Mouse (Mus musculus) megakaryocyte, embryonic 14.5 days (primary cell): ENCODE measurements around the gene Dnajc16. TPM values are rescaled to one million over a fixed set of nuclear protein-coding genes. Genes with fewer than 3 reads are reported as not detected.

Source experiments
- H3K27me3 ChIP-seq: replicated peaks from 2 replicates; pipeline ENCODE3; 2012; ENCODE audit warnings: inconsistent platforms
- H3K36me3 ChIP-seq: replicated peaks from 2 replicates; pipeline ENCODE3; 2012; ENCODE audit warnings: low read length, inconsistent platforms, mixed read lengths
- H3K4me1 ChIP-seq: 2 replicates; pipeline ENCODE4 v1.6.1; 2012; ENCODE audit warnings: inconsistent platforms
- H3K4me3 ChIP-seq: replicated peaks from 2 replicates; pipeline ENCODE3; 2012; ENCODE audit warnings: moderate library complexity, mild to moderate bottlenecking, inconsistent platforms
- H3K9me3 ChIP-seq: 2 replicates; pipeline ENCODE4 v1.6.1; 2012; ENCODE audit warnings: inconsistent platforms
- FLI1 ChIP-seq: IDR thresholded peaks from 2 replicates; pipeline ENCODE4 v1.6.1; 2012; ENCODE audit warnings: low read length, inconsistent platforms, mixed read lengths
- GATA1 ChIP-seq: IDR thresholded peaks from 3 replicates; pipeline ENCODE4 v1.6.1; 2012; ENCODE audit warnings: mixed read lengths, low read length, inconsistent platforms, borderline replicate concordance
- polyA plus RNA-seq: library from polyadenylated mRNA; stranded (reverse); fragments of >175 nt; gene quantifications from 2 replicates; pipeline ENCODE4 v1.2.3, GENCODE M21; 2012; ENCODE audit warnings: low replicate concordance; ENCODE audit not compliant: insufficient read depth

The Dnajc16 gene
- polyA plus RNA-seq, 1 experiment, result 1.8 TPM

DNA sequence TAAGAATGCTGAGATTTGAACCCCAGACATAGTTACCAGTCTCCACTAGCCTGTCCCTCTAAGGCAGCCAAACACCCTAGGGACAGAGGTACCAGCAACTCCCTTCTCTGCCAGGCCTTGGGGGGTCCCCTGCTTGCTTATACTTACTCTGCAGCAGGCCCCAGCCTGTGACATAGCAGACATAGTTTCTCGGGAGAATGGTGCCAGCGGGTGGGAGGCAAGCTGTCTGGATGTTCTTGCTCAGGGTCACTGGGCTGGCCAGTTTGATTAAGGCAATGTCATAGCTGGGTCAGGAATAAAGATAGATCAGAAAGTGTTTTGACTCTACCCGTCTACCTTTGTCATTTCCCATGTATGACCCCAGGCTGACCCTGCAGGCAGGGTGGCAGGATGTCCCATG, 30.4 kb upstream of the Dnajc16 start:
- peaks cover 9% of the 10 kb centered on the region; the same call in 1 of the 2 replicates for H3K4me1 ChIP-seq
- peaks cover 23% of the 10 kb centered on the region for H3K27me3 ChIP-seq
- no peak for TF ChIP-seq GATA1
- TF ChIP-seq FLI1, result no peak
- H3K4me3 ChIP-seq, result no peak overlapping the region
- no peaks in the 10 kb centered on the region for H3K36me3 ChIP-seq
- no peaks in the 10 kb centered on the region for H3K9me3 ChIP-seq

DNA sequence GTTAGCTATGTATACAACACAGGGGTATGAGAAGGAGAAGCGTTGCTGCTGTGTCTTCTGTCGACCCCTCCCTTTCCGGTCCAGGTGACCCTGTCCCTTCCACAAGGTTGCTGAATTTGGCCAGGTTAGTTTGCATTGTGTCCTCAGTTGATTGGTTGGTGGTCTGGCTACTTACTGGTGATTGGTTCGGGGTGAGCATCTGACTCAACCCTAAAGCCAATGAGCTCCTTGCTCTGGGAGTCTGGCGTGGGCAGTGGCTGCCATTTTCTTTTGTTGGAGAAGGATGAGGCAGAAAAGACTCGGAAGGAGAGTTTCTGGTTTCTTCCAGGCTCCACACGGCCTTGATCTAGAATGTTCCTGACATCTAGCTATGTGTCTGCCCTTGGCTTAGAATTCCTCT, 28.6 kb upstream of the Dnajc16 start:
- peaks cover 16% of the 10 kb centered on the region for H3K36me3 ChIP-seq
- H3K4me1 ChIP-seq, result peaks cover 9% of the 10 kb centered on the region; the same call in 1 of the 2 replicates
- no peak overlapping the region for H3K4me3 ChIP-seq
- peaks cover 18% of the 10 kb centered on the region for H3K27me3 ChIP-seq
- no peaks in the 10 kb centered on the region for H3K9me3 ChIP-seq
- TF ChIP-seq FLI1 (no peak), GATA1 (no peak)

DNA sequence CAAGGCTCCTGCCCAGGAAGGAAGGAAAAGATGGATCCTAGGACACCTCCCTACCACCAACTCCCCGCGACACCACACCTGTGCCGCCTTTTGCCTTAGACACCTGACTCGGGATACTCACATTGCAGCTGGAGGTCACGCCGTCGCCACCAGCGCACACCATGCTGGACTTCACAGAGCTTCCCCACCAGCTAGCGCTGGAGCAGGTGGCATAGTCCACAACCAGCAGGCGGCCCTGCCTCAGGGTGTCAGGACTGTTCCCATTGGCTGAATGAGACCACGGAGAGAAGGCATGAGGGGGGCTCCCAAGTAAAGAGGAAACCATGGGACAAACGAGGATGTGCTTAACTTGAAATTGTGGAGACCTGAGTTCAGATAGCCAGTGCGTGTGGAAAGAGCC, 28.1 kb upstream of the Dnajc16 start:
- Histone ChIP-seq H3K9me3 (no peaks in the 10 kb centered on the region), H3K4me3 (no peak overlapping the region), H3K36me3 (peaks cover 21% of the 10 kb centered on the region), H3K27me3 (peaks cover 18% of the 10 kb centered on the region), H3K4me1 (peaks cover 9% of the 10 kb centered on the region; the same call in 1 of the 2 replicates)
- TF ChIP-seq FLI1 (no peak), GATA1 (no peak)

DNA sequence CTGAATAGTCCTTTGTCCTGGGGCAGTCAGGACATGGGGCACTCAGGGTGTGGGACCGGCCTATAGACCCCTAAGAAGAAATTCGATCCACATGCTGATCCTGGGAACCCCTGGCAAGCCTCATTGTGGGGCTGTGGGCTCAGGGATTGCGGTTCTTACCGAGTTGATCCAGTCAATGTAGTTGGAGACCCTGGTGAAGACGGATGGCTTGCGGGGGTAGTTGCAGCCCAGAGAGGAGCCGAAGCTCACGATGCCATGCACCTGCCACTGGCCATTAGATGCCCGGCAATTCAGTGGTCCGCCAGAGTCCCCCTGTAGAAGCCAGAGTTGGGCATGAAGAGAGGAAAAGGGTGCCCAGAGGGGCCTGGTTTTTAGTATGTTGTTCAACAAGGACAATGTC, 27.0 kb upstream of the Dnajc16 start:
- Histone ChIP-seq H3K27me3 (peaks cover 18% of the 10 kb centered on the region), H3K9me3 (no peaks in the 10 kb centered on the region), H3K4me3 (no peak overlapping the region), H3K4me1 (peaks cover 4% of the 10 kb centered on the region; the same call in 1 of the 2 replicates), H3K36me3 (peaks cover 32% of the 10 kb centered on the region)
- TF ChIP-seq FLI1 (no peak), GATA1 (no peak)

DNA sequence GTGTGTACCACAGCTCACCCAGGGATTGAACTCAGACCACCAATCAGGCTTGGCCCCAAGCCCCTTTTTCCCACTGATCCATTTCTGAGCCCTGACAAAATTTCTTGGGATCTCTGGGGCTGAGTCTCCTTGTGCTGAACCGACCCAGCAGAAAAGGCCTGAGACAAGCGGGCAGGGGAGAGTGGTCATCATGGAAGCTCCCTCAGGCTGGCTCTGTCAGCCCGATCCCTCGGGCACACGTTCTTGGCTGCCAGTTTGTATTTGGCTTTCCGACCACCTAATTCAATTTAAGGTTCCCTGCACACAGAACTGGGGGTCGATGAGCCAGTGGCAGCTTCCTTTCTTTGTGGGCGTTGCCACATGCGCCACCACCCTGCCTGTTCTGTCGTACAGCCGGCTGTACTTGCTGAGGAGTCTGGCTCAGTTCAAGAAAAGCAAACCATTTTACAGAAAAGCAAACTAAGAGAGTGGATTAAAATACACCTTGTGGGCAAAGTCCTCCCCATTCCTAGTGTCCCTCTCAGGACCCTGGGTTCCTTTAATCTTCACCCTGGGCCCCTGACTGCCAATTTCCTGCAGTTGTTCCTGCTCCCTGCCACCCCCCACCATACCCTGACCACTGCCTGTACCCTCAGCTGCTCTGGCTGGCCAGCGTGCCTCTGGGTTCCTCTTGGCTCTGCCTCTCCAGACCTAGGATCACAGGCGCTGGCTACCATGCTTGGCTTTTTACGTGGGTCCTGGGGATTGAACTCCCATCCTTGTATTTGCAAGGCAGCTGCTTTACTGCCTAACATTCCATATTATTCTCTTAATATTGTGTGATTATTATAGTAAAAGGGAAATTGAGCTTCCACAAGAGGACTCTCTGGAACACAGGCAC, 26.3 kb upstream of the Dnajc16 start:
- Histone ChIP-seq H3K4me3 (no peak overlapping the region), H3K36me3 (peaks cover 39% of the 10 kb centered on the region), H3K27me3 (peaks cover 18% of the 10 kb centered on the region)

DNA sequence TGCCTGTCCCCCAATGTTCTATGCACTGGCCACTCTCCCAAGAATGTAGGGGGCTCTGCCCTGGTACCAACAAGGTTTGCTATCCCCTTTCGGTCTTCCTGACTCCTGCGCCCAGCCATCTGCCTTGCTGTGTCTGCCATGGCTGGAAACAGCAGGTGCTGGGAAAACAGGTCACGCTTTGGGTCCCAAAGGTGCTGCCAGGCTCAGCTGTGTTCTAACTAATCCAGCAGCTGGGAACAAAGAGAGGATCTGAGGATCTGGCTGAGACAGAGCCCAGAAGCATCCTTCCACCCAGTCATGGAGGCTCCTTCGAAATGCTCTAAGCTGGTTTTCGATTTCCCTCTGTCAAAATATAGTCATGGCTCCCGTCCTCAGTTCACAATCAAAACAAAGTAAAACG, 25.5 kb upstream of the Dnajc16 start:
- peaks cover 3% of the 10 kb centered on the region; the same call in 1 of the 2 replicates for H3K4me1 ChIP-seq
- H3K27me3 ChIP-seq, result peaks cover 11% of the 10 kb centered on the region
- no peaks in the 10 kb centered on the region for H3K9me3 ChIP-seq
- H3K4me3 ChIP-seq, result no peak overlapping the region
- H3K36me3 ChIP-seq, result peaks cover 46% of the 10 kb centered on the region
- TF ChIP-seq FLI1 (no peak), GATA1 (no peak)

More for the DNA sequence above, 26.3 kb upstream of the Dnajc16 start:
- H3K9me3 ChIP-seq, result no peaks in the 10 kb centered on the region
- no peak for TF ChIP-seq FLI1
- TF ChIP-seq GATA1, result no peak
- H3K4me1 ChIP-seq, result peaks cover 3% of the 10 kb centered on the region; the same call in 1 of the 2 replicates

DNA sequence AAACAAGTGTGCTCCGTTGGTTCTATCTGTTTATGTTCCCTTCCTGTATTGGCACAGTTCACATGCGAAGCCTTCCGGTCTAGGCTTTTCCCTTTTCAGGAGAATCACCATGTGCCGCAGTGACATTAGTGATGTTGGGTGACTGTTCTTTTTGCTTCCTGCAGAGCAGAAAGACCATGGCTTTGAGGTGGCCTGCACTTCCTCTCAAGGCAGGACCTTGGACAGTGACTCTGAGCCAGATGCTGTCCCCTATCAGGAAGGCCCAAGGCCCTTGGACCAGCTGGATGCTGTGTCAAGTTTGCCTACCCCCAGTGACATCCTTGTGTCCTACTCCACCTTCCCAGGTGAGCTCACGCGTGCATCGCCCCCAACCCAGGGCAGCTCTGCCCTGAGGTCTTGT, 20.6 kb upstream of the Dnajc16 start:
- no peaks in the 10 kb centered on the region for H3K9me3 ChIP-seq
- TF ChIP-seq FLI1 (no peak), GATA1 (no peak)
- no peak overlapping the region for H3K4me3 ChIP-seq
- H3K4me1 ChIP-seq, result no peaks in the 10 kb centered on the region; the same call in 1 of the 2 replicates
- H3K36me3 ChIP-seq, result peaks cover 95% of the 10 kb centered on the region
- no peaks in the 10 kb centered on the region for H3K27me3 ChIP-seq

DNA sequence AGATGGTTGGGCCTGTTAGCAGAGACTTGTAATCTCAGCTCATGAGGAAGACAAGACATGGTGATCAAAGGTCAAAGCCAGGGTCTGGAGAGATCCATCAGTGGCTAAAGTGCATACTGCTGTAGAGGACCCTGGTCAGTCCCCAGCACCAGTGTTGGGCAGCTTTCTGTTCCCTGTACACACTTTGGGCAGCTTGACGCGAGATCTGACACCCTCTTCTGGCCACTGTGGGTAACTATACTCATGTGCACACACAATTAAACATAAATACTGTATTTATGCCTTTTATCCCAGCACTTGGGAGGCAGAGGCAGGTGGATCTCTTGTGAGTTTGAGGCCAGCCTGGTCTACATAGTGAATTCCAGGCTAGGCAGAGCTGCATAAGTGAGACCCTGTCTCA, 20.2 kb upstream of the Dnajc16 start:
- H3K36me3 ChIP-seq, result peaks cover 99% of the 10 kb centered on the region
- H3K4me3 ChIP-seq, result no peak overlapping the region
- H3K27me3 ChIP-seq, result no peaks in the 10 kb centered on the region
- TF ChIP-seq FLI1 (no peak), GATA1 (no peak)
- H3K4me1 ChIP-seq, result peaks cover under 1% of the 10 kb centered on the region; the same call in 1 of the 2 replicates
- no peaks in the 10 kb centered on the region for H3K9me3 ChIP-seq

DNA sequence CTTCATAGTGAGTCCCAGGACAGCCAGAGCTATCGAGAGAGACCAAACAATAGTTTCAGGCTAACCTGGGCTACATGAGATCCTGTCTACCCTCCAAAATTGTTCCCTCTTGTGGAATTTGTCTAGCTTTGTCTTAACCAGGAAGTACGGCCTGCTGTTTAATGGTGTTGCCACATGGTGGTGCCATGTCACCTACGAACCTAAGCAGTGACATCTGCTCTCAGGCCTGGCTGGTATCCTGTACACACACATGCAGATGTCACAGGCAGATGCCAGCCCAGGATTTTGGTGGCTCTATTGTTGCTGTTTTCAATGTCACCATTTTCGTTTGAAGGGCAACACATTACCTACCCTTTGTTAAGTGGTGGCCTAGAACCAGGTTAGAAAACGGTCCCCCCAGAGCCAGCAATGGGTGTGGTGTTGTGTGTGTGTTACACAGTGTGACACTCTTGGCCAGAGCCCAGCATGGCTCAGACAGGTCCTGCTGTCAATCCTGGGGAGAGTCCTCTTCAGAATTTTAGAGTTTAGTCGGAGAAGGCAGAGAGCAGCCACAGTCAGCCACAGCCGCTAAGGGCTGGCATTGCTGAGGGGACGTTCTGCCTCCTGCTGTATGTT, 19.2 kb upstream of the Dnajc16 start:
- H3K9me3 ChIP-seq, result no peaks in the 10 kb centered on the region
- no peak overlapping the region for H3K4me3 ChIP-seq
- H3K36me3 ChIP-seq, result peaks cover 100% of the 10 kb centered on the region
- TF ChIP-seq FLI1, result no peak
- no peak for TF ChIP-seq GATA1
- peaks cover 4% of the 10 kb centered on the region; the same call in 1 of the 2 replicates for H3K4me1 ChIP-seq
- H3K27me3 ChIP-seq, result no peaks in the 10 kb centered on the region

DNA sequence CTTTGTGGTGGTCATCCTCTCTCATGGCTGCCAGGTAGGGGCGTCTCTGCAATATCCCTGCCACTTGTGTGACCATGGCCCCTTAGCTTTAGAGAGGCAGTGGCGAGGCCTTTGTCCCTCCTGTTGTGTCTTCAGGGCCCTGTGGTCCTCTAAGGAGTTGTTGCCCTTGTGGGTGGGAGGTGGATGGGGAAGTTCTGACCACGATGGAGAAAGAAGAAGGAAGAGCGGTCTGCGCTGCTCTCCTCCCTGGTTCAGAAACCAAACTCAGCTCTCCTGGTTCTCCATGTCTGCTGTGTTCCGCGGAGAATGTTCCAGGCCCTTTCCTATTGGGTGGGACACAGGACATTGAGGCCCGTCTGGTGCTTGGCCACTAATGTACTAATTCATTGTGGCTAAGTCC, 15.2 kb upstream of the Dnajc16 start:
- no peak overlapping the region for H3K4me3 ChIP-seq
- peaks cover 77% of the 10 kb centered on the region for H3K36me3 ChIP-seq
- TF ChIP-seq FLI1, result no peak
- H3K9me3 ChIP-seq, result no peaks in the 10 kb centered on the region
- H3K4me1 ChIP-seq, result peaks cover 4% of the 10 kb centered on the region; the same call in 1 of the 2 replicates
- H3K27me3 ChIP-seq, result no peaks in the 10 kb centered on the region
